Mouse (Mus musculus) lung, postnatal 25 days (tissue): Measurements from ENCODE around the gene Spata21.

Experiments
- DNase-seq: peaks from one replicate; pipeline ENCODE4 v3.0.0; 2022; ENCODE audit warnings: low spot score

The Spata21 gene

DNA sequence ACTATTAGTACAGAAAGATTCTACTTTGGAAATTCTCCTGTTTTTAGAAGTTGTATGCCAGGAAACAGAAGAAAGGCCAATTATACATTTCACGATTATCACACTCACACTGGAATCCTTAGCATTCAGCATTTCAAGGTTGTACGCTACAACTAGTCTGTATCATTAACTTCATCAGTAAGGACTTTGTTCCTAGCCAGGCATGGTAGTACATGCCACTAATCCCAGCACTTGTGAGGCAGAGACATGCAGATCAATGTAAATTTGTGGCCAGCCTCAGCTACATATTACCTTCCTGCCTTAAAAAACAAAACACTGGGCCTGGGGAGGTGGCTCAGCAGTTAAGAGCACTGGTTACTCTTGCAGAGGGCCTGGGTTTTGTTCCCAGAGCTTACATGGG, 70.5 kb downstream of the Spata21 start:
- no peak for DNase-seq

DNA sequence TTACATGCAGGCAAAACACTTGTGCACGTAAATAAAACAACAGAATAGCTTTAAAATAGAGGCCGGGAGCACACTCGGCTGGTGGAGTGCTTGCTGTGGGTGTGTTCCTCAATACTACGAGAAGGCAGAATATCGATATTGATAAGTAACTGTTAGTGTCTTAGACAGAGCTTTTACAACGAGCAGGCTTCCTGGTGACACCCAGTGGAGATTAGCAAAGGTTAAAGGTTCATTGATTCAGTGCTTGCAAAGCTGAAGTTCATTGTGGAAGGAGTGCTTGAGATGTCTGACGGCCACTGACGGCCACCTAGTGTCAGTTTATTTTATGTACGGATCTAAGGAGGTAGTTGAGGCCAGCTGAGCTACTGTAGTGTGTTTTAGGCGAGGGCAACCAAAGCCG, 71.0 kb downstream of the Spata21 start:
- no peak for DNase-seq

DNA sequence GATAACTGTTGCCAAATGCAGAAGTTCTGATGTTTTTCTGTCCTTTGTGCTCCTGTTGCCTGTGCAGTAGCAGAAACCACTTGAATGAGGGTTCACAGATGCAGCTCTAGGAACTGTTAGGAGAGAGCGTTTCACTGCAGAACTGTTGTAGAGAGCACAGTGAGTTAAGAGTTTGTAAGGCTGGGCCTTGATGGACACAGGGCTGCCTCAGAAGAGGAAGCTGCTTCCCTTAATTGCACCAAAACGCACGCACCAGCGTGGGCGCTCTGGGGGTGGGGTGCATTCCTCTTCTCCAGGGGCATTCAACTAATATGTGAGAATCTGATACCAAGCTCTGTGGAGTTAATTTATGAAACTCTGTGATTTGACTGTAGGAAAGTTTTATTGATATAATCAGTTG, 71.5 kb downstream of the Spata21 start:
- no peak for DNase-seq

DNA sequence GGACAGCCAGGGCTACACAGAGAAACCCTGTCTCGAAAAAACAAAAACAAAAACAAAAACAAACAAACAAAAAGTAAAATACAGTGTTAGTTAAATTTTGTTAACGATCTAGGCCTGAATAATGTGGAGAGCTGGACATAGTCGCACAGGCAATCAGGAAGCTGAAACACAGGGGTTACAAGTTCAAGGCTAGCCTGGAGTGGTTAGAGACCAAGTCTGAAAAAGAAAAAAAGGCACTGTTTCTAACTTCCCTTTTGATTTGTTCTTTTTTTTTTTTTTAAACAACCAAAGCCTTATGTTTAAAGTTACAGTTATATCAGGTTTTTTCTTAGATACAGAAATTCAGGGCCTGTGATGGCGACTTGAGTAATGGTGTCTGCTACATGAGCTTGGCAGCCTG, 72.1 kb downstream of the Spata21 start:
- DNase-seq, result no peak

DNA sequence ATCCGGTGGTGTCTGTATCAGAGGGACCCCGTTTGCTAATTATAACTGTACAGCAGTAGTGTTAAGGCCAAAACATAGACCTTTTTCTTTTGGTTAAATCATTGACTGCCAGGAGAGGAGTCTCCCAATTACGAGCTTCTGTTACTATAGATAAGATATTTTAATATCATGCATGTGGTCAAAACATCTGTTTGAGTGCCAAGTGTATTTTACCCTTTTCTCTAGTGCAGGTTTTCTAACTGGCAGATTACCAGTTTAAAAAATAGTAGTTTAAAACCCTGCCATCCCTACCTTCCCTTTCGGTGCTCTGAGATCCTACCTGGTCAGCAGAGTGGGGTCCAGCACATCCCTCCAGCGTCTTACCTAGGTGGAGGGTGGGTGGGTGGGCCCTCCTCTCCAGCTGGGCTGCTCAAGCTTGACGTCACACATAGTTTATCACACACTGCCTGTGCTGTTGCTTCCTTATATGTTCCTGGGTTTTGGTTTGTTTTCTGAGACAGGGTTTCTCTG, 73.6 kb downstream of the Spata21 start:
- no peak for DNase-seq
